Mouse (Mus musculus) small intestine, adult 2 months (tissue): ENCODE data around the gene Prkab2.

Experiments
- CTCF ChIP-seq: fragments of 200-500 bp; IDR thresholded peaks from 2 replicates; pipeline ENCODE4 v1.5.1; 2012; ENCODE audit warnings: low read depth, mild to moderate bottlenecking, control low read depth, inconsistent platforms, low read length, moderate library complexity, mixed read lengths; ENCODE audit not compliant: insufficient replicate concordance, insufficient read length; ENCODE audit errors: extremely low read depth
- POLR2A ChIP-seq: fragments of 200-500 bp; IDR thresholded peaks from 2 replicates; pipeline ENCODE4 v1.6.1; 2012; ENCODE audit warnings: low read depth, mild to moderate bottlenecking, control low read depth, inconsistent platforms, low read length, moderate library complexity

DNA sequence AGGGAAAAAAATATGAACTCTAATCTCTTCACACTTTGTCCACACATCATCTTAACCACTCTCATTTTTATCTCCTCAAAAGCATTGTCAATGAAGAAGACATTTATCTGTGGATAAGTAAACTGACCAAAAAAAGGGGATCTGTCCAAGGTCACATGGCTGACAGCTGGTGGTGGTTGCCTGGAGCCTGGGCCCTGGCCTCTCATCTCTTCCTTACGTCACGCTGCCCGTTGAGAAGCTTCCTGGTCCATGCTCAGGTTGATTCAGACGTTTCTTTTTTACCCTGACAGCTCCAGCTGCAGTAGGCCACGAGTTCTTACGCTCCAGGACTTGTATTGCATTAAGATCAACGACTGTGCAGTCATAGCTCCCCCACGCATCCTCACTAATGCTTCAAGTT, 8.2 kb downstream of the Prkab2 start:
- TF ChIP-seq POLR2A (no peak), CTCF (no peak)
